Mouse (Mus musculus) mature B cell (primary cell): ENCODE results near the gene Gm42688.
"Not testable (repeated sequence)": the region's sequence is repeated elsewhere in the genome, so short reads cannot be mapped to it uniquely, and the experiment has no call there.

Source experiments
- in situ Hi-C: fragments of 300-500 bp; cut with MboI; formaldehyde crosslinking; loops from 2 replicates; pipeline ENCODE4 v1.14.3; 2019

Gene Gm42688

DNA sequence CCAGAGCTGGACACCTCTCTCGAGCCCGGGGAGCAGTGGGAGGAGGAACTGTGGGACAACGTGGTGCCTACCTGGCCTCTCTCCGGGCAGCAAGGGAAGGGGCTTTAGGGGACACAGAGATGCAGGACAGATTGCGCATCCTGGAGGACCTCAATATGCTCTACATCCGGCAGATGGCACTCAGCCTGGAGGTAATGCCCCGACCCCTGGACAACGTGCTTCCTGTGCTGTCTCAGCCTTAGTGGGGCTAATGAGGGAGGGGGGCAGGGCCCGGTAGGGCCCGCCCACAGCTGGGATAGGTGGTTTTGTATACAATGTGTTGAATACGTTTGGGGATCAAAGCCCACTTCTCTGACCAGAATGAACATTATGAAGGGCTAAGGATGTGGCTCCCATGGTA is 36.6 kb downstream of the Gm42688 start:
- in situ Hi-C loops: no loop called here

DNA sequence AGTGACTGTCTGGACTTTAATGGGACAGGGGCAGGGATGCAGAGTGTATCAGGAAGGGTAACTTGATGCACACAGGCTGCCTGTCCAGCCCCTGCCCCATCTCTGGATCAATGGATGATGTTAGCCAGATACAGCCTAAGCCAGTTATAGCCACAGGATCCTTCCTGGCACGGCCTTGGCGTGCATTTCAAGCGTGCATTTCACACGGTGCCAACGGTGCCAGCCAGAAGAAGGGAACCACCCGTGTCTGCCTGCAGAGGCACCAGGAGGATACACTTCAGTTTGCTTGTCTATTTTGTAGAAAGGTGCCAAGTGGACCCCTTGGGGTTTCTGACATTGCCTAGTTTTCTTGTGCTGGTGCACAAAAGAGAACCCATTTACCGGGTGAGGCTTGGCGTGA is 38.6 kb downstream of the Gm42688 start:
- in situ Hi-C loops: no loop called here

DNA sequence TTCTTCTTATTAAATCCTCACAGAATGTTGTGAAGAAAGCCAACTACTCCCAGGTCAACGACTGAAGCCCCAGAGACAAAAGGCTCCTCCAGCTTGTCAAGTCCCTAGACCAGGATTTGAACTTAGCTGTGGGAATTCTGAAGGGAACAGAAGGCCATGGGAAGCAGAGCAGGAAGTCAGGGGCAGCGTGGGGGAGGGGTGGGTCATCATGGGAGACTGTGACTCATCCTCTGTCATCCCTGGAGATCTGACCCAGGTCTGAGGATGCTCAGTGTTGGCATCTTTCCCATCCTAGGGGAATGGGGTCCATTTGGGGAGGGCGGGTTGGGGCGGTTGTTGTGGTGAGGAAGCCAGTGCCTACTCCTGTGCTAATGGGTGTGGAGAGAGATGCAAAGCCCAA is 40.2 kb downstream of the Gm42688 start:
- in situ Hi-C loops: no loop called here

DNA sequence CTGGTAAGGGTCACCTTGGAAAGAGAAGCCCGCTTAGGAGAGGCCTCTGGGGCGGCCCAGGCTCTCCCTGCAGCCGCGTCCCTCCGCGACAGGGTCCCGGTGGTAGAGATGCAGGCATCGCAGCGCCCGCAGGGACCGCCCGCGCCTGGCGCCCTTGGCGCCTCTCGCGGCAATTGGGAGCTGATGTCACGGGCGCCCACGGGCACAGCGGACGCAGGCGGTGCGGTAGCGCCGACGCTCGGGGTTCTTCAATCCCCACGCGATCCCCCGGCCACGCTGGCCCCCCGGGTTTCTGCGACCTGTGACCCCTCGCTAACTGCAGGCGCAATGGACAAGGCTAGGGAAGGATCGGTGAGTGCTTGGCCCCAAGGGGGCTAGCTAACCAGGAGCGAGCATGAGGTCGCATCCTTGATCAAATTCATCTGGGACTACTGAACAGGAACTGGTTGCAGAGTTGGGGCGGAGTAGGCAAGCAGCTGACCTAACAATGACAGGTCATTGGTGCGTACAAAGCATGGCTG is 40.9 kb downstream of the Gm42688 start:
- in situ Hi-C loops: no loop called here

DNA sequence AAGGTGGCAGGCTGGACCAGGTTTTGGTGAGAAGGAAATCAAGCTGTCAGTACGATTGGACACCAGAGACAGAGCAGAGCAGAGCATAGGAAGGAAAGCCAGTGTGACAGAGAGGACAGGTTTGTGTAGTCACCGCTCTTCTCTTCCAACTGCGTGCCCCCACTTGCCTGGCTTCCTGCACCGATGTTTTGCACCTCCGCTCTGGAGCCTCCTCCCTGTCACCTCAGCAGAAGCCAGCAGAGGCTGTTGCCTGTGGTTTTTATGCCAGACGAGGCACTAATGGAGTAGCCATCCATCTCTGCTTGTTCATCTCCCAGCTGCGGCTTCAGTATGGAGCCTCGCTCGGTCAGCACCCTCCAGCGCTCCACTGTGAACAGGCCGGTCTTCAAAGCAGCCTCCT is 41.5 kb downstream of the Gm42688 start:
- in situ Hi-C loops: no loop called here

DNA sequence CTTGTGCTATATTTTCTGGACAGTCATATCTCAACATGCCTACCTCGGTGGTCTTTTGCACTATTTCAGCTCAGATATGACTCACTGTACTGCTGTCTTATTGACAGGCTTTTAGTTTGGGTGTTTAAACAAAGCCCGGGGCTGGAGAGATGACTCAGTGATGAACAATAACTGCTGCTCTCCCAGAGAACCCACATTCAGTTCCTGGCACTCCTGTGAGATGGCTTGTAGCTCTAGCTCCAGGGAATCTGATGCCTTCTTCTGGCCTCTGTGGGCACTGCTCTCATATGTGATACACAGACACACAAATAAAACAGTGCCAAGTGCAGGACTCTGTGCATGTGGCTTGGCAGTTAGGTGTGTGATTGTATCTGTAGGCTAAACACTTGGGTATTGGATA is 43.8 kb downstream of the Gm42688 start:
- in situ Hi-C loops: no loop called here

DNA sequence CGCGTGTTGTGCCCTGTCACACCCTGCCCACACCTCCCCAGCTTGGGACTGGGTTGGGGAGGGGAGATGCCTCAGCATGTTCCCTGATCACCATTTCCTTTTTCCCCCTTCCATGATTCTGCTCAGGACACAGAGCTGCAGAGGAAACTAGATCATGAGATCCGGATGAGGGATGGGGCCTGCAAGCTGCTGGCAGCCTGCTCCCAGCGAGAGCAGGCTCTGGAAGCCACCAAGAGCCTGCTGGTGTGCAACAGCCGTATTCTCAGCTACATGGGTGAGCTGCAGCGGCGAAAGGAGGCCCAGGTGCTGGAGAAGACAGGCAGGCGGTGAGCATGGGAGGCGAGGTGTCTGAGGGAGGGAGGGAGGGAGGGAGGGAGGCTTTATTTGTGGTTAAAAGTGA is 44.4 kb downstream of the Gm42688 start:
- in situ Hi-C loops: no loop called here

DNA sequence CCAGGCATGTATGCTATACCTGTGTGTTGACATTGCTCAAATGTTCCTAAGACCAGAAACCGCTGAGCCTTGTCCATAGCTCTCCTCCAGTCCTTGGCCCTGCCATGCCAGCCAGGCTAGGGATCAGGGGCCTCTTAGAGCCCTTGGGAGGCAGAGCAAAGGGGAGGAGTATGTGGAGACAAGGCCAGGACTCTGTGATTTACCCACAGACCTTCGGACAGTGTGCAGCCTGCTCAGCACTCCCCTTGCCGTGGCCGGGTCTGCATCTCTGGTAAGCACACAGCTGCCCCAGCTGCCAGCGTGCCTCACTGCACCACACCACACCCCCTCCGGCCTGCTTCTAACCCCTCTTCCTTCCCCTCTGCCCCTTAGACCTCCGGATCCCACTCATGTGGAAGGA is 45.9 kb downstream of the Gm42688 start:
- in situ Hi-C loops: no loop called here

DNA sequence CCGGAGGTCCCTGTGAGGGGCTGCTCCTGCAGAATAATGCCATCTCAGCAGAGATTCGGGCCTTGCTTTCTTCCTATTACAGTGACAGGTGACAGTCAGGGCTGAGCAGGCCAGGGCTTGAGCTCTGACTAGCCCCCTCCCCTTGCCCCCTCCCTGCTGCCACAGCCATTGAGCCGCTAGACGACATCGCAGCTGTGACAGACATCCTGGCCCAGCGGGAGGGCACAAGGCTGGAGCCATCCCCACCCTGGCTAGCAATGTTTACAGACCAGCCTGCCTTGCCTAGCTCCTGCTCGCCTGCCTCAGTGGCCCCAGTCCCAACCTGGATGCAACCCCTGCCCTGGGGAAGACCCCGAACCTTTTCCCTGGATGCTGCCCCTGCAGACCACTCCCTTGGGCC is 50.3 kb downstream of the Gm42688 start:
- in situ Hi-C loops: no loop called here

DNA sequence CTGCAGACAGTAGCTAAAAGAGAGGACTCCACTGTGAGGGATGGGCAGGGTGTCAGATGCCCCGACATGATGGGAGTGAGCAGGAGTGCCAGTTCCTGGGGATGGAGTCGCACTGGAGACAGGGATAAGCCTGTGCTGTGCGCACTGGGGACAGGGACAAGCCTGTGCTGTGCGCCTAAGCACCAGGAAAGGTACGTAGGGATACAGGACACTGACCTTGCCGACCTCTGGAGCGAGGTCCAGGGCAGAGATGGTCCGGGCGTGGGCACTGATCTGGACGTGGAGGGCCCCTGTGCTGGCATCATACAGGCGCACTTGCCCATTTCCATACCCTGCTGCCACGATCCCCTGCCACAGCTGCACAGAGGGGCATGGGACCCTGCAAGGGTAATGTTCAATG is 51.6 kb downstream of the Gm42688 start:
- in situ Hi-C loops: no loop called here

DNA sequence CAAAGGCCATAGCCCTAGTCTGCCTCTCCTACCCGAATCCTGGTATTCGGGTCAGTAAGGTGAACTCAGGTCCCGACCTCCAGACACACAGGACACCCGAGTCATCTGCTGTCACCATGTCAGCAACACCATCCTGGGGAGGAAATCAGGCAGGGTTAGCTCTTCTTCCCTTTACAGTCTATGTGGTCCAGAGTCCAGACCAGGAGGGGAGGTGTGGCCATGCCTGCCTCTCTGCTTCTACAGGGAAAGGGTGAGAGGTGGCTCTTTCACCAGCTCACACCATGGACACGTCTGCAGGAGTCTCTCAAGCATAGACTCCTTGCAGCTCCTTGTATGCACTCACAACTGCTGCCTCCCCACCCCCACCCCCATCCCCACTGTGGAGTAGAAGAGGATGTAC is 52.1 kb downstream of the Gm42688 start:
- in situ Hi-C loops: no loop called here

DNA sequence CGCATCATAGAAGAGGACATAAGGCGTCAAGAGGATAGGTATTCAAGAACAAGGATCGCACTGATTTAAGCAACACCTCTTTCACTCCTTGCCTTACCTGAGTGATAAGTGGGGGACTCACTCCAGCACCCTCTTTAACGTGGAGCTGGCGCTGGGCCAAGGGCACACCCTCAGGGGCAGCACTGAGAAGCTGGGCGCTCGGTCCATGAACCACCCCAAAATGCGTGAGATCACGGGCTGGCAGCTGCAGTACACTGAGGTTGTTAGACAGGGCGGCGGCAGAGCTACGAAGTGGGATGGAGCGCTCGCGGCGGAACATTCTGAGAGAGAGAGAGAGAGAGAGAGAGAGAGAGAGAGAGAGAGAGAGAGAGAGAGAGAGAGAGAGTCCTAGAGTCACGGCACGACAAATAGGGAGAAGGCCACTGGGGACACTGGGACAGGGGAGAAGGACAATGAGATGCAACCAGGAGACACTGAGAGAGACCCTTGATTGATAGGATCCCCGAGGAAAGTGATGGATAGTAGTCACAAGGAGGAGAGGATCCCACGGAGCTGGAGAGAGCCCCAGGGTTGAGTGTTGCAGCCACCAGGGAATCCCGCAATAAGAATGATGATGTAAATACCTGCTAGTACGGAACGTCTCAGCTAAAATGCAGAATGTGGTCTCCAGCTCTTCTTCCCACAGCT is 54.3 kb downstream of the Gm42688 start:
- in situ Hi-C loops: no loop called here

DNA sequence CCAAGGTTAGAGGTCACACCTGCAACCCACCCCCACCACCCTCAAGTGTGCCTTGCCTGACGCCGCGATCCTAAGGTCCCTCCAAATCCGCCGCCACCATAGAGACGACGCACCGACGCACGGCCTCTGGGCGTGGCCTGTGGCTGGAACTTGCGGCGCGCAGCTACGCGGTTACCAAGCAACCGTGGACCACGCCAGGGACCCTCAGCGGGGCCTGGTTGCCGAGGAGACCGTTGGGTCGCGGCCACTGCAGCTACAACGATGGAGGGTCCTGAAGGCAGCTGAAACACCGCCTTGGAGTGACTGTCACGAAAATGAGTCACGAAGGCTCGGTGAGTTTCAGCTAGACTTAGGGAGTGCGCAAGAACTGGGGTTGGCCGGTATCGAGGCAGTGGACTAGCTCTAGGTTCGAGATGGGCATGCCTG is 54.9 kb downstream of the Gm42688 start, which contains the start of the genes Wdr54 and 1700003E16Rik:
Gene Wdr54, minus strand, starts transcription at position 139 of the 426 bp plus-strand sequence.
Gene 1700003E16Rik, plus strand, starts transcription at position 146 of the 426 bp plus-strand sequence.
- in situ Hi-C loops: no loop called here

DNA sequence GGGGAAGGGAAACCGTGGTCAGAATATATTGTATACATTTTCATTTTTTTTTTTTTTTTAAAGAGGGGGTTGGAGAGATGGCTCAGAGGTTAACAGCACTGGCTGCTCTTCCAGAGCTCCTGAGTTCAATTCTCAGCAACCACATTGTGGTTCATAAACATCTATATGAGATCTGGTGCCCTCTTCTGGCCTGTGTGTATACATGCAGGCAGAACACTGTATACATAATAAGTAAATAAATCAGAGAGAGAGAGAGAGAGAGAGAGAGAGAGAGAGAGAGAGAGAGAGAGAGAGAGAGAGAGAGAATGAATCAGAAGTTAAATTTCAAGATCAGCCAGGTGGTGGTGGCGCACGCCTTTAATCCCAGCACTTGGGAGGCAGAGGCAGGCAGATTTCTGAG is 58.0 kb downstream of the Gm42688 start:
- in situ Hi-C loops: not testable (repeated sequence)
